Mouse (Mus musculus) CD4-positive, CD25-positive, alpha-beta regulatory T cell, adult 9 weeks (primary cell): ENCODE data around the gene Gm7073. TPM values are rescaled to one million over a fixed set of nuclear protein-coding genes. Genes with fewer than 3 reads are reported as not detected.

Source experiments
- polyA plus RNA-seq: library from polyadenylated mRNA; unstranded; fragments of 100-300 nt; shearing (Covaris generic); gene quantifications from one replicate; pipeline ENCODE4 v1.2.1, GENCODE M21; 2017

The Gm7073 gene
- polyA plus RNA-seq, result not detected

GRCm38 (mm10) chrX:60539149-60539548 is at the start of gene Gm7073:
Gene Gm7073 (minus strand): TSS chrX:60539249.

Other genes starting within 250 kb of the Gm7073 start
- 7.0 TPM for gene Atp11c, start 53.4 kb upstream of the Gm7073 start, polyA plus RNA-seq